Mouse (Mus musculus): ENCODE results near the gene Ermn. TPM values are rescaled to one million over a fixed set of nuclear protein-coding genes. Genes with fewer than 3 reads are reported as not detected.

The Ermn gene
- polyA plus RNA-seq (2012; ENCODE audit: insufficient read depth, insufficient read length, missing spikeins), result not detected in 2 replicates

GRCm38 (mm10) chr2:58052821-58053581, at the start of gene Ermn:
Gene Ermn (minus strand): TSS chr2:58052864.
- TF ChIP-seq CTCF (IDR thresholded peaks at IDR 0.05; ENCODE audit: low read depth, low read length) (no peak), POLR2A (IDR thresholded peaks at IDR 0.05; ENCODE audit: borderline replicate concordance, low read depth, low read length) (no peak)
- Histone ChIP-seq H3K27ac (ENCODE audit: insufficient read depth, low read depth, low read length) (no peak within 1 kb of the TSS), H3K4me1 (ENCODE audit: control insufficient read depth, insufficient read depth, low read length) (no peaks in the 10 kb centered on the region), H3K4me3 (ENCODE audit: insufficient read depth, low read length) (no peak within 1 kb of the TSS)

GRCm38 (mm10) chr2:58094818-58095217, 42.2 kb upstream of the Ermn start:
- TF ChIP-seq CTCF (IDR thresholded peaks at IDR 0.05; ENCODE audit: low read depth, low read length) (no peak), POLR2A (IDR thresholded peaks at IDR 0.05; ENCODE audit: borderline replicate concordance, low read depth, low read length) (no peak)
- H3K27ac ChIP-seq (ENCODE audit: insufficient read depth, low read depth, low read length), result no peak overlapping the region
- H3K4me3 ChIP-seq (ENCODE audit: insufficient read depth, low read length), result no peak overlapping the region
- no peaks in the 10 kb centered on the region for H3K4me1 ChIP-seq (ENCODE audit: control insufficient read depth, insufficient read depth, low read length)

- no peaks in the 10 kb centered on the region for H3K4me1 ChIP-seq (ENCODE audit: control insufficient read depth, insufficient read depth, low read length)
- no peak overlapping the region for H3K27ac ChIP-seq (ENCODE audit: insufficient read depth, low read depth, low read length)
- no peak overlapping the region for H3K4me3 ChIP-seq (ENCODE audit: insufficient read depth, low read length)
- TF ChIP-seq POLR2A (IDR thresholded peaks at IDR 0.05; ENCODE audit: borderline replicate concordance, low read depth, low read length) (no peak), CTCF (IDR thresholded peaks at IDR 0.05; ENCODE audit: low read depth, low read length) (no peak)
Measured at GRCm38 (mm10) chr2:58086420-58086819, 33.8 kb upstream of the Ermn start.

- TF ChIP-seq CTCF (IDR thresholded peaks at IDR 0.05; ENCODE audit: low read depth, low read length) (no peak), POLR2A (IDR thresholded peaks at IDR 0.05; ENCODE audit: borderline replicate concordance, low read depth, low read length) (no peak)
- Histone ChIP-seq H3K27ac (ENCODE audit: insufficient read depth, low read depth, low read length) (no peak overlapping the region), H3K4me3 (ENCODE audit: insufficient read depth, low read length) (no peak overlapping the region), H3K4me1 (ENCODE audit: control insufficient read depth, insufficient read depth, low read length) (no peaks in the 10 kb centered on the region)
Measured at GRCm38 (mm10) chr2:58079849-58080248, 27.2 kb upstream of the Ermn start.

GRCm38 (mm10) chr2:58055383-58055782, 2.7 kb upstream of the Ermn start:
- TF ChIP-seq POLR2A (IDR thresholded peaks at IDR 0.05; ENCODE audit: borderline replicate concordance, low read depth, low read length), result no peak
- peak; percentile 84 for TF ChIP-seq CTCF (IDR thresholded peaks at IDR 0.05; ENCODE audit: low read depth, low read length)
- Histone ChIP-seq H3K4me3 (ENCODE audit: insufficient read depth, low read length) (no peak overlapping the region), H3K27ac (ENCODE audit: insufficient read depth, low read depth, low read length) (no peak overlapping the region), H3K4me1 (ENCODE audit: control insufficient read depth, insufficient read depth, low read length) (no peaks in the 10 kb centered on the region)

- Histone ChIP-seq H3K4me1 (ENCODE audit: control insufficient read depth, insufficient read depth, low read length) (no peaks in the 10 kb centered on the region), H3K4me3 (ENCODE audit: insufficient read depth, low read length) (no peak overlapping the region), H3K27ac (ENCODE audit: insufficient read depth, low read depth, low read length) (no peak overlapping the region)
- no peak for TF ChIP-seq CTCF (IDR thresholded peaks at IDR 0.05; ENCODE audit: low read depth, low read length)
- TF ChIP-seq POLR2A (IDR thresholded peaks at IDR 0.05; ENCODE audit: borderline replicate concordance, low read depth, low read length), result no peak
Measured at GRCm38 (mm10) chr2:58041867-58042266, 10.8 kb downstream of the Ermn start.

GRCm38 (mm10) chr2:58036926-58037325, 15.7 kb downstream of the Ermn start:
- Histone ChIP-seq H3K27ac (ENCODE audit: insufficient read depth, low read depth, low read length) (no peak overlapping the region), H3K4me1 (ENCODE audit: control insufficient read depth, insufficient read depth, low read length) (no peaks in the 10 kb centered on the region), H3K4me3 (ENCODE audit: insufficient read depth, low read length) (no peak overlapping the region)
- no peak for TF ChIP-seq CTCF (IDR thresholded peaks at IDR 0.05; ENCODE audit: low read depth, low read length)
- TF ChIP-seq POLR2A (IDR thresholded peaks at IDR 0.05; ENCODE audit: borderline replicate concordance, low read depth, low read length), result no peak

GRCm38 (mm10) chr2:58035635-58036034, 17.0 kb downstream of the Ermn start:
- no peak overlapping the region for H3K27ac ChIP-seq (ENCODE audit: insufficient read depth, low read depth, low read length)
- H3K4me1 ChIP-seq (ENCODE audit: control insufficient read depth, insufficient read depth, low read length), result no peaks in the 10 kb centered on the region
- H3K4me3 ChIP-seq (ENCODE audit: insufficient read depth, low read length), result no peak overlapping the region
- TF ChIP-seq CTCF (IDR thresholded peaks at IDR 0.05; ENCODE audit: low read depth, low read length), result no peak
- no peak for TF ChIP-seq POLR2A (IDR thresholded peaks at IDR 0.05; ENCODE audit: borderline replicate concordance, low read depth, low read length)

GRCm38 (mm10) chr2:58031431-58031830, 21.2 kb downstream of the Ermn start:
- H3K27ac ChIP-seq (ENCODE audit: insufficient read depth, low read depth, low read length), result no peak overlapping the region
- TF ChIP-seq POLR2A (IDR thresholded peaks at IDR 0.05; ENCODE audit: borderline replicate concordance, low read depth, low read length) (no peak), CTCF (IDR thresholded peaks at IDR 0.05; ENCODE audit: low read depth, low read length) (no peak)
- H3K4me1 ChIP-seq (ENCODE audit: control insufficient read depth, insufficient read depth, low read length), result no peaks in the 10 kb centered on the region
- H3K4me3 ChIP-seq (ENCODE audit: insufficient read depth, low read length), result no peak overlapping the region

- H3K27ac ChIP-seq (ENCODE audit: insufficient read depth, low read depth, low read length), result no peak overlapping the region
- no peak for TF ChIP-seq POLR2A (IDR thresholded peaks at IDR 0.05; ENCODE audit: borderline replicate concordance, low read depth, low read length)
- TF ChIP-seq CTCF (IDR thresholded peaks at IDR 0.05; ENCODE audit: low read depth, low read length), result no peak
- no peaks in the 10 kb centered on the region for H3K4me1 ChIP-seq (ENCODE audit: control insufficient read depth, insufficient read depth, low read length)
- H3K4me3 ChIP-seq (ENCODE audit: insufficient read depth, low read length), result no peak overlapping the region
Measured at GRCm38 (mm10) chr2:58029404-58029803, 23.3 kb downstream of the Ermn start.

All from bone marrow macrophage, adult 2 months (primary cell).